Mouse (Mus musculus) C2C12 (cell line): Measurements from ENCODE around the gene Sgtb.

Source experiments
- CEBPB ChIP-seq: IDR thresholded peaks from one replicate; pipeline ENCODE4 v1.6.1; 2011; ENCODE audit warnings: low read depth, mild to moderate bottlenecking, control low read depth, moderate library complexity
- CTCF ChIP-seq: IDR thresholded peaks from one replicate; pipeline ENCODE4 v1.5.1; 2011; ENCODE audit not compliant: control insufficient read depth, insufficient read depth, insufficient read length
- FOSL1 ChIP-seq: IDR thresholded peaks from one replicate; pipeline ENCODE4 v1.8.0; 2011; ENCODE audit warnings: mild to moderate bottlenecking, low read length; ENCODE audit not compliant: poor library complexity, insufficient read depth, severe bottlenecking
- MYOG ChIP-seq: IDR thresholded peaks from one replicate; pipeline ENCODE4 v1.6.1; 2011; ENCODE audit not compliant: control insufficient read depth, insufficient read length; ENCODE audit errors: extremely low read depth
- USF1 ChIP-seq: IDR thresholded peaks from one replicate; pipeline ENCODE4 v1.6.1; 2011; ENCODE audit warnings: low read depth, mild to moderate bottlenecking, control low read depth, moderate library complexity

- TF ChIP-seq CTCF (no peak), USF1 (no peak), FOSL1 (no peak), MYOG (no peak), CEBPB (no peak)
Observed at GRCm38 (mm10) chr13:104072351-104072750, 37.2 kb upstream of the Sgtb start.
